Comparison of ENCODE assay signal across 14 mouse cellular contexts in genomic region chr3:142368411-142368810, GRCm38 (mm10).
"Had no signal": no experiment of that assay in that cellular context is flagged by ENCODE, and none has a peak within 500 bp of the region (broad histone marks: within the 10 kb centered on the region; RNA-seq: fewer than 3 reads in every experiment).

No protein-coding gene starts in this region.

- H3K9me3 ChIP-seq: kidney, embryonic 15.5 days; limb, embryonic 13.5 days; midbrain, embryonic 10.5 days; neural tube, embryonic 15.5 days; stomach, embryonic 15.5 days had no signal

- H3K4me3 ChIP-seq: kidney, embryonic 15.5 days; limb, embryonic 13.5 days; midbrain, embryonic 10.5 days; myocyte; neural tube, embryonic 15.5 days; stomach, embryonic 15.5 days had no signal

- DNase-seq: kidney, postnatal 14 days; left cerebral cortex, postnatal 4 days; lung, postnatal 4 days; midbrain, embryonic 14.5 days; right cerebral cortex, postnatal 4 days; thymus, adult 2 months; thymus, postnatal 25 days had no signal

- H3K27me3 ChIP-seq: kidney, embryonic 15.5 days; limb, embryonic 13.5 days; neural tube, embryonic 15.5 days; stomach, embryonic 15.5 days had no signal

- H3K27ac ChIP-seq: kidney, embryonic 15.5 days; limb, embryonic 13.5 days; liver, embryonic 14.5 days; midbrain, embryonic 10.5 days; neural tube, embryonic 15.5 days; stomach, embryonic 15.5 days had no signal

- H3K9ac ChIP-seq: kidney, embryonic 15.5 days; limb, embryonic 13.5 days; liver, embryonic 14.5 days; neural tube, embryonic 15.5 days; stomach, embryonic 15.5 days had no signal

- H3K4me2 ChIP-seq: kidney, embryonic 15.5 days; limb, embryonic 13.5 days; neural tube, embryonic 15.5 days; stomach, embryonic 15.5 days had no signal

- H3K36me3 ChIP-seq: limb, embryonic 13.5 days; midbrain, embryonic 10.5 days; neural tube, embryonic 15.5 days had no signal

- H3K4me1 ChIP-seq: kidney, embryonic 15.5 days; midbrain, embryonic 10.5 days; neural tube, embryonic 15.5 days; stomach, embryonic 15.5 days had no signal
